Mouse (Mus musculus): Measurements from ENCODE around the gene Rab4b.

DNA sequence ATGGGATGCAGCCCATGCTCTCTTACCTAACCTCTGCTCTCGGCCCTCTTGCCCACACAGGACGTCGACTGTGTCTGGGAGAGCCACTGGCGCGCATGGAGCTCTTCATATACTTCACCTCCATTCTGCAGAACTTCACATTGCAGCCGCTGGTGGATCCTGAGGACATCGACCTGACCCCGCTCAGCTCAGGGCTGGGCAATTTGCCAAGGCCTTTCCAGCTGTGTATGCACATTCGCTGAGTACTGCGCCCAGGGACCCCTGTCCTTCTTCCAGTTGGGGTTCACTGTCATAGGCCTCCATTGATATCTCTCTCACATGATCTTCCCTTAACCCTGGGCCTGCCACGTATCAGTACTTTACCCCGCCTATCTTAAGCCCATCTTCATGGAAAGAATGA lies 45.5 kb downstream of the Rab4b start:
- no peak for TF ChIP-seq POLR2A (IDR thresholded peaks at IDR 0.05; ENCODE audit: control insufficient read depth, low read depth, low read length)
- no peak for TF ChIP-seq CTCF (IDR thresholded peaks at IDR 0.05; ENCODE audit: control insufficient read depth, insufficient read depth, insufficient replicate concordance, low read depth, low read length)
